Mouse (Mus musculus): ENCODE data around the gene Map3k13.

GRCm38 (mm10) chr16:21769667-21770066, 24.5 kb upstream of the Map3k13 start:
- TF ChIP-seq CTCF (IDR thresholded peaks at IDR 0.05; ENCODE audit: low read depth), result peak; percentile 38
- no peak for TF ChIP-seq EP300 (IDR thresholded peaks at IDR 0.05; ENCODE audit: low read depth)
